Mouse (Mus musculus): ENCODE measurements at regions not wholly inside any gene's neighbourhood (a gene's known extent, or its start where the extent isn't known, plus 50 kb on each side); places are given as distances from the start of the nearest gene placed in this dataset.

GRCm38 (mm10) chr17:7538402-7539087 lies 153.3 kb upstream of the Unc93a2 start:
- Histone ChIP-seq H3K4me1 (ENCODE audit: control insufficient read depth in 1 of 2, insufficient read depth in 2 of 2, low read length in 2 of 2) (no peaks in the 10 kb centered on the region), H3K27ac (ENCODE audit: control insufficient read depth, low read depth, low read length) (no peak overlapping the region), H3K79me2 (ENCODE audit: control insufficient read depth, insufficient read depth, low read length, poor library complexity) (no peaks in the 10 kb centered on the region), H3K9me3 (replicated peaks; ENCODE audit: insufficient read depth, low read length) (no peaks in the 10 kb centered on the region), H3K27me3 (ENCODE audit: control insufficient read depth in 1 of 2, insufficient read depth in 2 of 2, low read length in 2 of 2) (no peaks in the 10 kb centered on the region), H3K4me3 (ENCODE audit: control insufficient read depth in 1 of 2, insufficient read depth in 1 of 2, low read depth in 2 of 2, low read length in 2 of 2) (no peak overlapping the region), H3K9ac (ENCODE audit: control insufficient read depth, low read depth, low read length, poor library complexity, severe bottlenecking) (no peak overlapping the region), H3K36me3 (ENCODE audit: control insufficient read depth in 1 of 2, insufficient read depth in 2 of 2, low read length in 2 of 2) (no peaks in the 10 kb centered on the region)
- TF ChIP-seq TBP (IDR thresholded peaks at IDR 0.05; ENCODE audit: low read depth, low read length) (no peak), MEF2A (IDR thresholded peaks at IDR 0.05; ENCODE audit: extremely low read depth, insufficient replicate concordance, low read depth, low read length, poor library complexity, severe bottlenecking) (no peak), CHD2 (IDR thresholded peaks at IDR 0.05; ENCODE audit: low read length) (no peak), MXI1 (IDR thresholded peaks at IDR 0.05; ENCODE audit: low read depth, low read length) (no peak), MAX (IDR thresholded peaks at IDR 0.05; ENCODE audit: low read length) (no peak)
- DNase-seq (ENCODE audit: low read depth, low spot score): no peak

- H3K4me3 ChIP-seq (ENCODE audit: control insufficient read depth in 1 of 2, insufficient read depth in 1 of 2, low read depth in 2 of 2, low read length in 2 of 2): no peak overlapping the region
- H3K79me2 ChIP-seq (ENCODE audit: control insufficient read depth, insufficient read depth, low read length, poor library complexity): no peaks in the 10 kb centered on the region
- DNase-seq (ENCODE audit: low read depth, low spot score): no peak
- no peak overlapping the region for H3K27ac ChIP-seq (ENCODE audit: control insufficient read depth, low read depth, low read length)
- no peaks in the 10 kb centered on the region for H3K36me3 ChIP-seq (ENCODE audit: control insufficient read depth in 1 of 2, insufficient read depth in 2 of 2, low read length in 2 of 2)
- no peaks in the 10 kb centered on the region for H3K4me1 ChIP-seq (ENCODE audit: control insufficient read depth in 1 of 2, insufficient read depth in 2 of 2, low read length in 2 of 2)
- no peaks in the 10 kb centered on the region for H3K27me3 ChIP-seq (ENCODE audit: control insufficient read depth in 1 of 2, insufficient read depth in 2 of 2, low read length in 2 of 2)
- no peaks in the 10 kb centered on the region for H3K9me3 ChIP-seq (replicated peaks; ENCODE audit: insufficient read depth, low read length)
- H3K9ac ChIP-seq (ENCODE audit: control insufficient read depth, low read depth, low read length, poor library complexity, severe bottlenecking): no peak overlapping the region
- no peak for TF ChIP-seq MAFK (IDR thresholded peaks at IDR 0.05; ENCODE audit: borderline replicate concordance, low read depth, low read length)
- TF ChIP-seq NELFE (IDR thresholded peaks at IDR 0.05; ENCODE audit: low read depth, low read length): no peak
- TF ChIP-seq POLR2AphosphoS2 (IDR thresholded peaks at IDR 0.05; ENCODE audit: low read length): no peak
Measured at GRCm38 (mm10) chr17:7537618-7538266, 152.5 kb upstream of the Unc93a2 start.

GRCm38 (mm10) chr17:7537210-7537609 lies 151.9 kb upstream of the Unc93a2 start:
- no peaks in the 10 kb centered on the region for H3K27me3 ChIP-seq (ENCODE audit: control insufficient read depth in 1 of 2, insufficient read depth in 2 of 2, low read length in 2 of 2)
- no peak for TF ChIP-seq HCFC1 (IDR thresholded peaks at IDR 0.05; ENCODE audit: low read depth, low read length)
- no peaks in the 10 kb centered on the region for H3K4me1 ChIP-seq (ENCODE audit: control insufficient read depth in 1 of 2, insufficient read depth in 2 of 2, low read length in 2 of 2)
- H3K9ac ChIP-seq (ENCODE audit: control insufficient read depth, low read depth, low read length, poor library complexity, severe bottlenecking): no peak overlapping the region
- H3K9me3 ChIP-seq (replicated peaks; ENCODE audit: insufficient read depth, low read length): no peaks in the 10 kb centered on the region
- H3K79me2 ChIP-seq (ENCODE audit: control insufficient read depth, insufficient read depth, low read length, poor library complexity): no peaks in the 10 kb centered on the region
- no peak overlapping the region for H3K4me3 ChIP-seq (ENCODE audit: control insufficient read depth in 1 of 2, insufficient read depth in 1 of 2, low read depth in 2 of 2, low read length in 2 of 2)
- DNase-seq (ENCODE audit: low read depth, low spot score): no peak
- H3K36me3 ChIP-seq (ENCODE audit: control insufficient read depth in 1 of 2, insufficient read depth in 2 of 2, low read length in 2 of 2): no peaks in the 10 kb centered on the region
- H3K27ac ChIP-seq (ENCODE audit: control insufficient read depth, low read depth, low read length): no peak overlapping the region
